Mouse (Mus musculus): Measurements from ENCODE around the gene Klf2.

Klf2 gene

GRCm38 (mm10) chr8:72318801-72319322 lies at the start of gene Klf2:
Gene Klf2 (plus strand): TSS chr8:72319033.
- peak; percentile 97 for DNase-seq (ENCODE audit: low spot score)

- no peak for DNase-seq (ENCODE audit: low spot score)
These were observed 48.2 kb upstream of the Klf2 start for GRCm38 (mm10) chr8:72270606-72271005.

DNA sequence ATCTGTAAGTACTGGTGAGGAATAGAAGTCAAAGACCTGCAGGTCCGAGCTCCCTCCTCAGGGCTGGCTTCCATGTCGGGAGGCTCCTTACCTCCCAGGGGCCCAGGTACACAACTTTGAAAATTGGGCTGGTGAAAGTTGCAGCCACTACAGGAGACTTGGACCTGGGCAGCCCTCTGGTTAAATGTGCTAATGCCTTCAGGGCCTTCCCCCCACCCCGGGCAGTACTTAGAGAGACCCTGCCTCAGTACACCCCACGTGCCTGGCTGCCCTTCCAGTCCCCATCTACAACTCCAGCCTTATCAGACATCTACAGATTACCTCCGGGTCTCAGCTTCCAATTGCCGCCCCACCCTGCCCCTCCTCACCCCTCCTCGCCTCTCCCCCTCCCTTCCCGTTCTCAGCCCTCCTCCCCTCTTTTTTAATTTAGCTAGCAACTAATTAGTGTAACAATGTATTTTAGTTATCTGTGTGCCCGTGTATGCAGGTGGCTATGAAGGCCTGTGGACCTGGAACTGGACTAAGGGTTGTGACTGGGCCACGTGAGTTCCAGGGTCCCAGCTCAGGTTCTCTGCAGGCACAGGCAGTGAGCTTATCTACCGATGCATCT lies 47.7 kb upstream of the Klf2 start:
- no peak for DNase-seq (ENCODE audit: low spot score)

- no peak for DNase-seq (ENCODE audit: low spot score)
These were observed 47.1 kb upstream of the Klf2 start for GRCm38 (mm10) chr8:72271691-72272090.

GRCm38 (mm10) chr8:72272361-72272760 lies 46.5 kb upstream of the Klf2 start:
- DNase-seq (ENCODE audit: low spot score) = peak; percentile 81

DNA sequence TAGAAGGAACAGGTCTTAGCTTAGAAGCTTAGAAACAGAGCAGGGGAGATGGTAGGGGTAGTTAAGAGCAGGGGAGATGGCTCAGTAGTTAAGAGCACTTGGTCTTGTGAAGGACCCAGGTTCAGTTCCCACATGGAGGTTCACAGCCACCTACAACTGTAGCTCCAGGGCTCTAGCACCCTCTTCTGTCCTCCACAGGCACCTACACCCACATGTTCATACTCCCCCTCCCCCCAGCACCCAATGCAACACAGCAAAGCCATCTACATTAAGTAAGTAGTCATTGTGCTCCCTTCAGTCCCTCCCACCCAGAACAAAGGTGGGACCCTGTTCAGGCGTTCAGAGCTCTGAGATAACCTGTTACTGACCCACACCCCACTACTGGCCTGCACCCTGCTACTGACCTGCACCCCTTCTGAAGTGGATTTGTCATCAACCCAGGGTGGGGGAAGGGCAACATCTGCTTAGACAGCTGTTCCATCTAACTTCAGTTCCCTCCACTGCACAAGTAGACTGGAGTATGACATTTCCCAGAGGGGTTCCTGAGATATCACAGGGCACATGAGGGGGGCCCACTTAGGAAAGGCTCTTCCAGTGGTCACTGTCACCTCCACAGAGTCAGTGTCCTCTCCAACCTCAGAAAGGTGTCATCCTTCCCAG lies 45.6 kb upstream of the Klf2 start:
- DNase-seq (ENCODE audit: low spot score) = no peak

DNA sequence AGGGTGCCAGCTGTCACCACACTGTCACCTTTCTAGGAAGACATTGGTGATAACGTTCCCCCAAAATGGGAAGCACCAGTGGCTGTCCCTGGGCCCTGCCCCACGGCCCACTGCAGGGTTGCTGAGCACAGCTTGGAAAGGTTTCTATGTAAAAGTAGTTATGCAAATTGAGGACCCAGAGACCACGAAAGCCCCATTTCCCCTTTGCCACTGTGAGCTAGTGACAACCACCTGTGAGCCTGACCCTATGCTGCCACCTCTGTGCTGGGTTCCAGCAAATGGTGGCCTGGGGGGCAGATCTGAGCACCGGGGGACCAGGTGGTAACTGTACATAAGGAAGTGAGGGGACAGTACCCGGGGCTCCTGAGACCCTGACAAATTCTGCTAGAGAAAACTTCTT lies 45.0 kb upstream of the Klf2 start:
- DNase-seq (ENCODE audit: low spot score) = no peak

DNA sequence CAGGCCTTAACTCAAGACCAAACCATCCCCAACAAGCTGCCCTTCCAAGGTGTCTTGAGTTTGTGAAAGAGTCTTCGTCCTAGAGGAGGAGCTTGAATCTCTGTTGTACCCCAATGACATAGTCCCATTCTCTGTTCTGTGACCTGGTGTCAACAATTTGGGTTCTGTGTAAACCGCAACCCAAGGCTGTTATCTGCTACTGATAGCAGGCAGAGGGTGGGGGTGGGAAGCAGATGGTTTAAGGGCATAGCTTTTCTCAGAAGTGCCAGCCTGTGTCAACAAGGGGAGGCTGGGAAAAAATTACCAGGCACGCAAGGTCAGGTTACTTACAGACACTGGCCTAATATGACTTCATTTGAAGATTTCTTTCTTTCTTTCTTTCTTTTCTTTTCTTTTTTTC lies 41.6 kb upstream of the Klf2 start:
- DNase-seq (ENCODE audit: low spot score) = no peak

GRCm38 (mm10) chr8:72279151-72279550 lies 39.7 kb upstream of the Klf2 start:
- DNase-seq (ENCODE audit: low spot score) = no peak

GRCm38 (mm10) chr8:72281634-72282033 lies 37.2 kb upstream of the Klf2 start:
- DNase-seq (ENCODE audit: low spot score) = no peak

GRCm38 (mm10) chr8:72285285-72285684 lies 33.5 kb upstream of the Klf2 start:
- DNase-seq (ENCODE audit: low spot score) = no peak

GRCm38 (mm10) chr8:72289051-72289450 lies 29.8 kb upstream of the Klf2 start:
- no peak for DNase-seq (ENCODE audit: low spot score)

- no peak for DNase-seq (ENCODE audit: low spot score)
These were observed 27.7 kb upstream of the Klf2 start for GRCm38 (mm10) chr8:72291104-72291503.

DNA sequence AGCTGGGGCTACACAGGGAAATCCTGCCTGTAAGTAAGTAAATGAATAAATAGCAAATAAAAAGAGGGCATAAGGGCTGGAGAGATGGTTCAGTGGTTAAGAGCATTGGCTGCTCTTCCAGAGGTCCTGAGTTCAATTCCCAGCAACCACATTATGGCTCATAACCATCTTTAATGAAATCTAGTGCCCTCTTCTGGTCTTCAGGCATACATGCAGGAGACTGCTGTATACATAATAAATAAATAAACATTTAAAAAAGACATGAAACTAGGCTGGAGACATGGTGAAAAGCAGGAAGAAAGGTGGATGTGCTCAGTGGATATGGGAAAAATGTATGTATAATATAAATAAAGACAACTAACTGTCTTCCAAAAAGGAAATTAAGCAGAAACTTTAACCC lies 25.5 kb upstream of the Klf2 start:
- no peak for DNase-seq (ENCODE audit: low spot score)

DNA sequence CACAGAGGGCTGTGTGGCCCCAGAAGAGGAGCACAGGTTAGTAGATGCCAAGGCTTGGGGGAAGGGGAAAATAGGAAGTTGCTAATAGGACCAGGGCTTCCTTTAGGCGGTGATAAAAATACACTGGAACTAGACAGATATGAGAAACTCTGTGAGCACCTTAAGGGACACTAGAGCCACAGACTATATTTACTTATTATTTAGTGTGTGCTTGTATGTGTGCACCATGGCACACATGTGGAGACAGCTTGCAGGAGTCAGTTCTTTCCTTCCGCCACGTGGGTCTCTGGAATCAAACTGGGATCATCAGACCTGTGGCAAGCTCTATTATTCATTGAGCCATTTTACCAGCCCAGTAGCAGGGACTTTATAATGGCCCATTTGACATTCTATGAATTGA lies 23.7 kb upstream of the Klf2 start:
- DNase-seq (ENCODE audit: low spot score) = no peak

DNA sequence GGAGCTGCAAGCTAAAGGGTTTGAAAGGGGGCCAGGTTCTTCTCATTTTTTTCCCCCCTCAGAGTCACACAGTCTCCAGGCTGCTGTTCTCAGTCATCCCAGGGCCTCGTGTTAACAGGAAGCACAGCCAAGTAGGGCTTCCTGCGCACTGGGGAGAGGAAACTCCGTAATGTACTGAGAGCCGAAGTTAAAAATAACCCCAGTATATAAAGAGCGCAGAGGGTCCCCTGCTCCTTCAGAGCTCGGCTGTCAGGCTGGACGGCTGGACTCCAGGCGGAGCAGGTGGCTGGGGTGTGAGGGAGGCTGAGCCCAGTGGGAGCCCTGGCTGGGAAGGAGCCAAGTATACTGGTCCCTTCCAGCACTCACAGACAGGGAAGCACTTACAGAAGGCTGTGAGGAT lies 23.2 kb upstream of the Klf2 start:
- peak; percentile 74 for DNase-seq (ENCODE audit: low spot score)

DNA sequence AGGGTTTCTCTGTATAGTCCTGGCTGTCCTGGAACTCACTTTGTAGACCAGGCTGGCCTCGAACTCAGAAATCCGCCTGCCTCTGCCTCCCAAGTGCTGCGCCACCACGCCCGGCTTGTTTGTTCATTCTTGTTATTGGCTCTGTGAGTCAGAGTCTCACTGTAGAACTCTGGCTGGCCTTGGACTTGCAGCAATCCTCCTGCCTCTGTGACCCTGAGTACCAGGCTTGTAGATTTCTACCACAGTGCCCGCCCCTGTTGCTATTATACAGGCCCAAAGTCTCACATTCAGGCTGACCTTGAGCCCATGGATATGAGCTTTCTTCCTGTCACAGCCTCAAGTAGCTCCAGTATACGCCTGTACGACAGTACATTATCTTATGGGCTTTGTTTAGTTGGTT lies 22.3 kb upstream of the Klf2 start:
- DNase-seq (ENCODE audit: low spot score) = no peak

DNA sequence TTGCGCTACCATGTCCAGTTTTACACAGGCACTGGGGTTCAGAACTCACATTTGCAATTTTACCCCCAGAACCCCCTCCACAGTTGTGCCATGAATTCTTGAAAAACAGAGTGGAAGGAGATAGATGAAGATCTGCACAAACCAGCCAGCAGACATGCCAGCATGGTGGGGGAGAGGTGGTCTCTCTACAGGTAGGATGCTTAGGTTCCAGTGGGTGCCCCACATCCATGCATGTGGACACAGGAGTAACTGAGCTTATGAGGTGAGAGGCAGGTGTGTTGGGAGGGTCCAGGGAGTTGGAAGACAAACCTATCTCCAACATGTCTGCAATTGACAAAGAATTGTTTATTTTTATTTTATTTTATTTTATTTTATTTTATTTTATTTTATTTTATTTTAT lies 19.9 kb upstream of the Klf2 start:
- DNase-seq (ENCODE audit: low spot score) = no peak

DNA sequence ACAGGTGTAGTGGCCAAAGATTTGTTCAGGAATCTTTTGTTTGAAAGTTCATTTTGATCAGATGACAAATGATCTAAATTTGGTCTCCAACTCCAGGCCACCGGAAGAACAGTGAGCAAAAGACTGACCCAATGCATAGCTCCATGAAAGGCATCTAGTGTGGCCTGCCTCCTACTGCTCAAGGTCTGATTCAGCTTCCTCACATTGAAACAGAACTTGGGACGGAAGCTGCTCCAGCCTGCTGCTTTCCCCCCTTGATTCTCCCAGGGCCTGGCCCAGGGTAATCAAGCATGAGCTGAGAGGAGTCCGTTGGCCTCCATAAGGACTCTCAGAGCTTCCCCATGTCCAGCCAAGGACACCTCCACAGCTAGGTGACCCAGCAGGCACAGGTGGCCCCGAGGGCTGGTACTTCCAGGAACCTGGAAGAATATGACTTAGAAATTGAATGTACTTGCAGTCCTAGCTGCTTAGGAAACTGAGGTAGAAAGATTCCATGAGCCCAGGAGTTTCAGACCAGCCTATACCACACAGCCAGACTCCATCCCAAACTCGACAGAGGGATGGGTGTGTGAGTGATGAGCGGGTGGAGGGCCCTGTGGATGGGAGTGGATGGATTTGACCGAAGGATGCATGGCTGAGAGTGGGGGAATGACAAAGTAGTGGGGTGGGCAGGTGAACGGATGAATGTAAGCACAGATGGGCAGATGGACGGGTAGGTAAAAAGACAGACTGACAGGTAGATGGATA lies 18.0 kb upstream of the Klf2 start:
- no peak for DNase-seq (ENCODE audit: low spot score)

DNA sequence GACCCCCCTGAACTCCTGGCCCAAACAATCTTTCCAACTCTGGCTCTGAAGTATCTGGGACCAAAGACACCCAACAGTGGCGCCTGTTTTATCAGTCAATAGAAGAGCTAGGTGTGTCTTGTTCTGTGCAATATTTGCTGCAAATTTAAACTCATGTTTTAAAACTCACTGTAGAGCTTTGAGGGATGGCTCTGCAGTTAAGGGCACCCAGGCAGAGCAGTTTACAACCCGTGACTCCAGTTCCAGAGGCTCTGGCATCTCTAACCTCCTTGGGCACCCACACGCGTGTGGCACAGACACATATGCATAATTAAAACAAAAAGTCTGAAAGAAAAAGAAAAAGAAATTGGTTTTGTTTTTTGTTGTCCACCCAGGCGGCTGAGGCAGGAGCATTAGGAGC lies 17.3 kb upstream of the Klf2 start:
- DNase-seq (ENCODE audit: low spot score) = no peak

DNA sequence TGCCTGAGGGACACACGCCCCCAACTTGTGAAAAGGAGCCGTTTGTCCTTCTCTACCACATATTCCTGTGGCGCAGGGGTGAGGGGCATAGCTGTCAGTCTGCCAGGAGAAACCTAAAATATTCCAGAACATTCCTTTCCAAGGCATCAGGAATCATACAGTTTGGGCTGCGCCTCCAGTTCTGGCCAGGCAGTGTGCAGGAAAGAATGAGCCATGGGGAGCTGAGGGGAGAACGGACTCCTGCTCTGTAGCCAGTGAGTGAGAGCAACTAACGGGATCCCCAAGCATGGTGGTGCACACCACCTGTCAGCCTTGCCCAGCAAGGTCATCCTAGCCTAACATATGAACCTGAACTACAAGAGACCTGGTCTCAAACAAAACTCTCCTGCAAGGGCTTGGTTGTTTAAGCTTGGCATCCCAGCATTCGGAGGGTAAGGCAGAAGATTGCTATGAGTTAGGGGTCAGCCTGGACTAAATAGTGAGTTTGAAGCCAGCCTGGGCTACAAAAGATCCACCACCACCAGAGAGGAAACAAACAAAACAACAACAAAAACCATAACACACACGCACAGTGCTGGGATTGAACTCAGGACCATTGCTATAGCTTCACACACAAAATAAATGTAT lies 15.7 kb upstream of the Klf2 start:
- no peak for DNase-seq (ENCODE audit: low spot score)

GRCm38 (mm10) chr8:72303633-72304032 lies 15.2 kb upstream of the Klf2 start:
- DNase-seq (ENCODE audit: low spot score) = peak; percentile 58

All from testis, postnatal 10 days (tissue).